Mouse (Mus musculus): ENCODE measurements around the gene Trappc3.

DNA sequence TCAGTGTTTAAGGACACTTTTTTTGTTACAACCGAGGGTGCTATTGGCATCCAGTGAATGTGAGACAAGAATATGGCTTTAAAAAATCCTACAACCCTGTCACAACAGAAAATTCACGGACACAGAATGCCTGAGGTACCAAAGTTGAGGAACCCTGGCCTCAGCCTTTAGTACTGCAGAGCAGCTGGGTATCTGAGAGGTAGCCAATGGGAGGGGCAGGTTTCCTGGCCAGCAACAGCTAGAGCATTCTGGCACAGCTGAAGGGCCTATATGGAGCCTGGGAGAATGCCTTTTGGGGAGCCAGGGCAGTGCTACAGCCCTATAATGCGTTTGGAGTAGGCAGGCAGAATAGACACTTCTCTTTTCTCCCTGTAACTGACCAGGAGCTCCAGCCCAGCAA, 3.1 kb upstream of the Trappc3 start:
- TF ChIP-seq CTCF (IDR thresholded peaks at IDR 0.05; ENCODE audit: extremely low read depth, insufficient read depth, insufficient read length, insufficient replicate concordance) (no peak), POLR2A (IDR thresholded peaks at IDR 0.05; ENCODE audit: low read depth, low read length) (no peak)
